Mouse (Mus musculus) mature B cell (primary cell): ENCODE measurements around the gene Stk39.

ENCODE experiments used
- in situ Hi-C: fragments of 300-500 bp; cut with MboI; formaldehyde crosslinking; loops from 2 replicates; pipeline ENCODE4 v1.14.3; 2019

The Stk39 gene

DNA sequence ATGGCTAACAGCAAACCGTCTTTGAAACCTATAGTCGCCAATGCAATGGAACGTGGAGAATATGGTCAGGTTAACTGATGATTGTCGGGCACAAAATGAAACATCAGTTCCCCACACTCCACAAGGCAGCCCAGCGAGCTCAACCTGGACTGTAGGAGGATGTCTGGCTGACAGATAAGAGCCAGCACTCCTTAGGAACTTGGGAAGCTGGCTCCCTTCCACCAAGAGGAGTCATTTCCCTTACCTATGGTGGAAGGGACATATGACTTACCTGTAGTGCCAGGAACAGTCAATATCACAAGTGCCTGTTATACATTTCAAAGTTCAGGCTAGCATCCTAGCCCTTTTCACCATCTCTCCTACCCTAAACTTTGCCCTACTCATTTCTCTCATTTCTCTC, 14.0 kb downstream of the Stk39 start:
- in situ Hi-C loops = no loop called here

DNA sequence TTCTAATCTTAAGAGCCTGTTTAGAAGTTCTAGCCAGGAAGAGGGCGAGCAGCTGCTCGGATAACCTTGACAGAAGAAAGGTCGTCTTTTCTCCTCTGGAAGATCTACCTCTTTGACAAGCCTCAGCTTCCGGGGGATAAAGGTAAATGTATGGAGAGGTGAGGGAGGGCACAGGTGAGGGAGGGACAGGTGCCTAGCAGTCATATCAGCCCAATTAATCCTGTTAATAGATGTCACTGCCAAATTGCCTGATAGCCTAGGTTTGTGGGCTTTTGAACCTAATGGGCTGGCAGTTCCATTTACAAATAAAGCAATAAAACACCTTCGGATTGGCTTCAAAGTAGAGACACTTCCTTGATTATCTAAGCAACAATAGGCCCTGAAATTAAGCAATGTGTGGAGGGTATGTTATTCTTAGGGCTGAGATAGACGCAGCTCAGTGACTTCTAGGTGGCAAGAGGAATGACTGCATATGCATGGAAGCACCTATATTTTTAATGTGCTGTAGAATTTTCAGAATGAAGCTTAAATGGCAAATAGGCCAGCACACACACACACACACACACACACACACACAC, 14.5 kb downstream of the Stk39 start:
- in situ Hi-C loops = no loop called here

DNA sequence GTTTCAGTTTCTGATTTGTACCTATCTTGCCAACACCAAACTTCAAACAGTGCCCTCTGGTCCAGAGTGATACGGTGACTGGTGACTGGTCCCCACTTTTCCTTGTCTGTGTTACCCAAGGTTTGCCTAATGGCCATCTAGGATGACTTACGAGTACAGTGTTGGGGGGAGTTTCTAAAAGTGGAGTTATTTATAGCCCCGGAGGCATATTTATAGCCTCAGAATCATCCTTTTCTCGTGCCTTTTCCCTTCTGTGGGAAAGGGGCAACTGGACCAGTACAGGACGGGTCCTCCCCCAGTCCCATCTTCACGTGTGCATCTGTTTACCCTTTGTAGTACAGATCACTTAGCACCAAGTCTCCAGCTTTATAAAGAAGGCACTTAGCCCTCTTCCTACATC, 15.2 kb downstream of the Stk39 start:
- in situ Hi-C loops = no loop called here

DNA sequence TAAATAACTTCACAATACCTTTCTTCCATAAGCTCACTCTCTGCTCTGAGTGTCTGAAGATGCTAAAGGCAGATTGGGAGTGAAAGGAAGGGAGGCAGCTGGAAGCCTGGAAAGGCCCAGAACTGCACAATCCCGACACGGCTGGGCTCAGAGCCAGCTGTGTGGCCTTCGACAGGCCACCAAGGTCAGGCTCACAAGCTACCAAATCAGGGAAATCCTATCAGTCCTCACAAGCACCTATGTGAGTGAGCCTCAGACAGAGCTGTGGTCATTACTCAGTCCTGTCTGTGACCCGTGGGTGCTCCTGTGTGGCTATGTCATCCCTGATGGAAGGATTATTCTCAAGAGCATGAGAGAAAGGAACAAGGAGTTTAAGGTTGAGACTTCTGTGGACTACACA, 19.7 kb downstream of the Stk39 start:
- in situ Hi-C loops = no loop called here

DNA sequence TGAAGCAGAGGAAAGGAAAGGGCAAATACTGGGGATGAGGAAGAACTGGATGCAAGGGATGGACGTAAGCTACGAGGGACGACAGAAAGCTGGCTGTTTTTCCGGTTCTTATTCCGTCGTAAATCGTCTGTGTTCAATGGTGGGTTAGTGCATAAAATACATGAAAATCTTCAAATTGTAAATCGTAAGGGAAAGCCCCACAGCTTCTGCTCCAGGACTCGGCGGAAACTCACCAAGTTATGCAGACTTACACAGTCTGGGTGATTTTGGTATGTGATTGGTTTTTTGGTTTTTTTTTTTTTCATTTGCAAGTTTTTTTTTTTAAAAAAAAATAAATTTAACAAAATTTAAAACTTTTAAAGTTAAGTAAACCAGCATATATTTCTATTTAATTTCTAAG, 24.0 kb downstream of the Stk39 start:
- in situ Hi-C loops = no loop called here

DNA sequence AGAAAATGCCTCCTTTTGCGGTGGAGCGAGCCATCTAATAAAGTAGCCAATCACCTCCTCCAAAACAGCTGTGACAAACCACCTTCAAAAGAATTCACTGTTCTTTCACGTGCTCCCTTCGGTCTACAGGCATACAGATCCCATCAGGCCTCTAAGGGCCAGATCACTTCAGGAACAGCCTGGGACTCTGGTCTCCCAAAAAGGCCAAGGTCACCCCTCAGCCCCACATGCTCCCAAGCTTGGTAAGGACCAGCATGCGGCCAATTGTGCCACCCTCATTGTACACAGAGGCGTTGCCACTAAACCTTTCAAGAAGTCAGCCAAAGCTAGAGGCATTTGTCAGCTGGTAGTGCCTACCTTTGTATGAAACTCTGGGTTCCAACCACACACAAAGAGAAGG, 28.9 kb downstream of the Stk39 start:
- in situ Hi-C loops = no loop called here

DNA sequence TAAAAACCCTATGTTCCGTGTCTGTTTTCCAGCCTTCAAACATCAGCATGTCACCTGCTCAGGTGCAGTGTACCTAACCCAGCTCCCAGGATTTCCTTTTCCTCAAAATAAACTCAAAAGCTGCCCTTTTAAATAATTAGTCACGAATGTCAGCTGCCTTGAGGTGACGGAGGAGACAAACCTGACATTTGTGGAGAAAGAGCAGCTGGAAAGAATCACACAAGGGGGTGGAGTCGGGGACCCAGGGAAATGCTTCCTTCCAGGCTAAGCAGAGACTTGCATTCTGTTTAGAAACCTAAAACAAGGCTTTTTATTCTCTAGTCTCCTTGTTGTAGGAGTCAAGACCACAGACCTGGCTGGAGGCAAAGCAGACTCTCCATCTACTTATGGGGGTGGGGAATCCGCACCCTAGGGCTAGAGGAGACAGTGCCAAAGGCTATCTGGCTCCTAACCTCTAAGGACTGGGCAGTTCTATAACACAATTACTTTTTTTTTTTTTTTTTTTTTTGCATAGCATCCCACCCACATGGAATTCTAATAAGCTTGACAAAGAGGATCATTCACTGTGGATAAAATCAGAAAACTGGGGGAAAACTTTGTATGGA, 29.9 kb downstream of the Stk39 start:
- in situ Hi-C loops = no loop called here

DNA sequence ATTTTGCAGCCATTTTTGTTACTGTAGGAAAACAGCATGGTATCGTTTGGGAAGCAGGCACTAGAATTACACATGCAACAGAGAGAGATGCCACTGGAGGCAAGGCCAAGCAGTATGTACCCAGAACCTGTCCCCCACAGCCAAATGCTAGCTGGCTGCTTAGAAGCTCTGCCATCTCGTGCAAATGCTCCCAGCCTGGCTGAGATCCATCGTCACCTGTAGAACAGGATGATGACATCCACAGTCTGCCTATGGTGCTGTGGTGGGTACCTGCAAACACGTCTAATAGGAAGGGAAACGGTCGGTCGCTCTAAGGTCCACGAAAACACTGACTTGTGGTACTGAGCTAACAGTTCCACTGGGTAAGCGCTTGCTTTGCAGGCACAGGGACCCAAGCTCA, 32.5 kb downstream of the Stk39 start:
- in situ Hi-C loops = no loop called here

DNA sequence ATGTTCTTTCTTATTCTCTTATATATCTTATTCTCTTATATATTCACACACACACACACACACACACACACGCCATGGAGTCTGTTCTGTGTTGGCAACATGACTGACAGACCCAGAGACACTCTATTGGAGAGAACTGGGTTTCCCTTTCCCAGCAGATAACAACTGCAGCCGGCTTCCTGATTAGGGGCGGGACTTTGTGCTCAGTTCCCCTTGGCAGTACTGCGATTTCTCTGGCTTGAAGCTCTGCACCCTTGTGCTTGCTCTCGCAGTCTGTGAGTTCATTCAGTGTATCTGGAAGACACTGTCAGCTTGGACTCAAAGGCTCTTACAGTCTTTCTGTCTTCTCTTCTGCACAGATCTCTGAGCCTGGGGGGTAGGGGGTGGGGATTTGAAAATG, 34.1 kb downstream of the Stk39 start:
- in situ Hi-C loops = no loop called here

DNA sequence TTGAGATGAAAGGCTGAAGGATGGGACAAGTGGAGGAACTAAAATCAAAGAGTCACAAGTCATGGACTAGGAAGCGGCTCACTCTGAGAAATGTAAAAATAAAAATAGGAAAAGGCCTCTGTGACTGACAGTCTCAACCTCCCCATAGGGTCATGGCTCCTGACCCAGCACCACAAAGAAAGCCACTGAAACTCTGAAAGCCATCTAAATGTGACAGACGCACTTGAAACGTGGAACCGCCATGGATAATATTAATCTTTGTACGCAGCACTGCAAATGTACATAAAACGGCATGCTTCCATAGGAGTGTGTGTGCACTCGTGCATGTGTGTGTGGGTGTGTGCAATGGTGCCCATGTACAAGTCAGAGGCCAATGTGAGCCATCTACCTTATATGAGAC, 34.9 kb downstream of the Stk39 start:
- in situ Hi-C loops = no loop called here

DNA sequence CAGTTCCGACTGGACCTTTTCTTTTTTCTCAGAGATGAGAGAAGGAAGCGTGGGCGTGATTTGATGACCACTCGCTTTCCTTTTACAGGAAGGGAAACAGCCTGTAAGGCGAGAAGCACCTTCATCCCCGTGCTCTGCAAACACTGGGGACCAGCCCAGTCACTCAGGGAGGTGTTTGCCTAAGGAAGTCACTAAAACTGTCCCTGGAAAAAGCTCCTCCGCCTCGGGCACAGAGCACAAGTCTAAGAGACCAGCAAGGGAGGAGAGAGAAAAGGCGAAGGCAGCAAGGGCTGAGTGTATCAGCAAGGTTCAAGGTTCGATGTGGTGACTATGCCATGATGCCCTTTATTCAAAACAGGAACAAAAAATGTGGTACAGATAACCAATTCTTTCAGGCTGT, 35.8 kb downstream of the Stk39 start:
- in situ Hi-C loops = no loop called here

DNA sequence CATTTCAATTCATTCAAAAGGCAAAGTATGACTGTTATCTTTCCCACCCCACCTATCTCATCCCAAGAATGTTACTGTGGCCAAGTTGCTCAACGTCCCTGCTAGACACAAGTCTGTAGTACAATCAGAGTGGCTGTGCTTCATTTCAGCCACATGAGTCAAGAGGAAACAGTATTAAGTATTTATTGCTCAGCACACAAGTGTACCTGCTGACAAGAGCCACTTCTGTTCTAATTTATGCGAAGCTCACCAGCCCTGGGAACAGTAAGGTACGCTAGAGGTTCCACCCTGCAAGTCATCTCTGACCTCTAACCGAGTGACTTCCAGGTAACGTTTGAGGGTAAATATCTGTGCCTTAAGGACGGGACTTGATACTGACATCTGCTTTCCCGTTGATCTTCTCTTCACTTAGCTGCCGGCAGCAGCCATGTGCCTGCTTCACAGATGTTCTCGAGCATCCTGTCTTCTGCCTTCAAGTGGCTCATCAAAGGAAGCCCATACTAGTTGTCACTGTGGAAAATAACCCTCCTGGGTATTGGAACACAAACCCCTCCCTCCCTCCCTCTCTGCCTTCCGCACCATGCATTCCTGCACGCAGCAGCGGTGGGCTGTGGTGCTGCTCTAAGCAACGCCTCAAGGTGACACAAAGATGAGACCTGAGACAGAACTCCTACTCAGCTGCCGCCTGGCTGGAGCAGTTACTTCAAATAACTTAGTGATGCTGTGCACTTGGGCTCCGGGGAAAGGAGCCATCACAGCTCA, 36.4 kb downstream of the Stk39 start:
- in situ Hi-C loops = no loop called here

DNA sequence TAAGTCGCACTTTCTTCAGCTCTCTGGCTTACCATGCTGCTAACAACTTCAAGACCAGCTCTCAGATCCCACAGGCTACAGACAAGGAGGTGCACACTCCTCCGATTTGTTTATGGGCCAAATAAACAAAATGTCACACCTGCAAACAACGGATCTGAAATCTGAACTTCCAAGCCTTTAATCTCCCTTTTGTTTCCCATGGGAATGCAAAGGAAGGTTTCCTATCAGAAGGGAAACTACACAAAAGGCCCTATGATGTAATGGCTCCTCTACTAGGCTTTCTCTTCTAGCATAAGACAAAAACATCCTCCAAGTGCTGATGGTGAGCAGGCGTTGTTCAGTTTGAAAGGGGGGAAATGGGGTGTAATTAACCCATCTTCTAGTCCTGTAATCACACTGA, 37.1 kb downstream of the Stk39 start:
- in situ Hi-C loops = no loop called here

DNA sequence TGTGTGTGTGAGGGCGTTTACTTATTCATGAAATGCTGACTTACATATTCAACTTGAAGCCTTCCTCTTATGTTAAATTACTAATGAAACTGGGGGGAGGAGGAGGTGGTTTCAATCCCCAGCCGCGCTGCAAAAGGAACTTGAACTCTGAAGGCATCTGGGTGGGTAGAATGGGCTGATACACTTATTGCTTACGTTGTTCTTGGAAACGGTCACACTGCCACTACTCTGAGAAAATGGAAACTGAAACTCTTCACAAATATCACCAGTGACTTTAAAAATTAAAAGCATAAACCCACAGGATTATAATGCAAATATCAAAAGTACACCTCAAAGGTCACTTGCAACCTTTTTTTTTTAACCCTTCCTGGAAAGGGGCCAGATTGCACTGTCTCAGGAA, 37.5 kb downstream of the Stk39 start:
- in situ Hi-C loops = no loop called here

DNA sequence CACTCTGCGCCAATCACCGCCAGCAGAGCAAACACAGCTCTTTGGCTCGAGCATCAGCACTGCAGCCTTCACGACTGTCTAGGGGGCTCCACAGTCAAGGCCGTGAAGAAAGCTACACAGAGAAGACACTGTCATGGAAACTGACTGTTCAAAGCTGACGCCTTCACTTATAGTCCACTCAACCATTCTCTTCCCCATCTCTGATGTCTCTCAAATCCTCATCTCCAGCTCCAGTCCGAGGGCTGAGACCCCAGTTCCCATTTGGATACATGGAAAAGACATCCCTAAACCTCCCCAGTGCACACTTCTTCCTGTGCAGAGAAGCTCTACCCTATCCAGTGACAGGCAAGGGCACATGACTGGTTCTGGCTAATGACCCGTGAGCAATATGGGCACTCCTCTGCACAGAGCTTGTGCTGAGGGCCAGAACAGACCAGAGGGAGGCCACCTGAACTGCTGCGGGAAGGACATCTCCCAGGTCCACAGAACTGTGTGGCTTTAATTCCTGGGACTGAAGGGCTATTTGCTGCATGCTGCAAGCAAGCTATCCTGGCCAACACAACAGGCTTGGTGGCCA, 38.2 kb downstream of the Stk39 start:
- in situ Hi-C loops = no loop called here

DNA sequence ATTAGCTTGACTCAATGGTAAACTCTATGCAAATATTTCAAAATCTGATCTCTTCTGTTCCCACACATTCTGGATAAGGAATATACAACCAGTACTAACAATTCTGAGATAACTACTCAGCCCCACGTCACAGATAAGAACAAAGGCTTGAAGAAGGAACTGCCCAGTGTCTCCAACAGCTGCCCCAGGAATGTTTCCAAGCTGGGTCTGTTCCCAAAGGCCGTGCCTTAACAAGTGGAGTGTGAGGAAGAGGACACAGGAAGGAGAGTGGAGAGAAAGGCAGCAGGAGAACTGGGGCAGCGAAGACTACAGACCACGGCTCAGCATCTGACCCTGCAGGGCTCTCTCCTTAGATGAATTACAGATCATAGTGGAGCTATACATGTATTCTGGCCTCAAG, 39.2 kb downstream of the Stk39 start:
- in situ Hi-C loops = no loop called here

DNA sequence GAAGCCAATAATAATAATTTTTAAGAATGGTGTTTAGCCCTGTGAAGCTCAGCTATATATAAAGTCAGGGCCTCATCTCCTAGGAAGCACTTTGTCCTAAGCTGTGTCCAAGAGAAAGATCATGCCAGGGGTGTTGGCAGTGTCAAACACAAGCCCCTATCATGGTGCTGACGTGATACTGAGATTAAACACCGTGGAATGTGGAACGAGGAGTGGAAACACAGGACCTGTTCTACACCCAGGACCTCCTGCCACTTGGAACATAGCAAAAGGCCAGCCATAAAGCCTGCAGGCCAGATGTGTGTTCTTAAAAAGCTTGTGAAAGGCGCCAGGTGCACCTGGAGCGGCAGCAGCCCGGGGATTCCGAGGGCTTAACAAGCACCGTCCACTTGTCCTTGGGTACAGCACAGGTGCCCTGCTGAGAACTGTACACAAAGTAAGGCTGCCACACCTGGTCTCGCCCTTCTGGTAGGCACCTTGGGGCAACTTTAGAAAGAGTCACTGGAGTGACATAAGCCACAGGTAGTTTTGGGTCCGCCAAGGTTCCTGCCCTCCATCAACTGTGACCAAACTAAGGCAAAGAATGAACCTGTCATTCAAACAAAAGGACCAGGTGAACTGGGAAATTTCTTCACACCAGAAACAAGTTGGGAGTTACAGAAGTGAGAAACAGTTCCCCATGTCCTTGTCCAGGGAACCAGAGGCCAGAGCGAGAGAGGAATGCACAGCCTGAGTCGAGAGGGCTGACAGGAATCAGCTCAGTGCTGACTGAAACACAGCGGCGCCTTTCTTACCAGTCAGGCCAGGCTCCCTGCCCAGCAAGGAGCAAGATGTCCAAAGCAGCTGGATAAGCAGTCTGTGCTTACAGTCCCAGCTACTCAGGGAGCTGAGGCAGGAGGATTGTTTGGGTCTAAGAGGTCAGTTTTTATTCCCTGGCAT, 40.8 kb downstream of the Stk39 start:
- in situ Hi-C loops = no loop called here

DNA sequence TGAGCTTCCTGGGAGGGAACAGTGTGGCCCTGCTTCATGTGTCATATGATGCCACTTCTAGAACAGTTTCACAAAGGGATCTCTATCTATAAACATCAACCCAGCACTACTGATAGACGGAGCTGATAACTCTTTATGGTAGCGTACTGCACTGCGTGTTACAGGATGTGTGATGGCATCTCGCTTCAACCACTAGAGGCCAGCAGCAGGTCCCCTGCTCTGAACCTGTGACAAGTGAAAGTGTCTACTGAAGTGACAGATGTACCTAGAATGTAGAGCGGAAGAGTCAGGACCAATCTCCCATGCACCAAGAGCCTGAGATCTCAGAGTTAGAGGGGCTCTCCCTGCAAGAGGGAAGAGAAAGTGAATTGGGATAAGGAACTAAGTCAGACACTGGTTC, 41.6 kb downstream of the Stk39 start:
- in situ Hi-C loops = no loop called here

DNA sequence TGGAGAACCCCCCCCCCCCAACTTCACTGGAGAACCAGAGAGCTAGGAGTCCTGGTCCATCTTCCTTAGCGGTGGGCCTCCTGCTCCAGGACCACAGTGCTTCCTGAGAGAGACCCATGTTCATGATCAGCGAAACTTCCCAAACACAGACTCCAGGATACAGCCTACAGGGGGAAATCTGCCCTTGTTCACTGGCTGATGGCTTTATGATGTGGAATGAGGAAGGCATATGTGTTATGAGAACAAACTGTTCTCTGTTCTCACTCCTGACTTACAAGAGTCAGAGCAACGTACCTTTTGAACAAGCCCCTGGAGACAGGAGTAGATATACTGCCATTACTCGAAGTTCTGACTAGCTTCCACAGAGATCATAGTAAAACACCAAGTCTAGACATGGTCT, 42.6 kb downstream of the Stk39 start:
- in situ Hi-C loops = no loop called here

DNA sequence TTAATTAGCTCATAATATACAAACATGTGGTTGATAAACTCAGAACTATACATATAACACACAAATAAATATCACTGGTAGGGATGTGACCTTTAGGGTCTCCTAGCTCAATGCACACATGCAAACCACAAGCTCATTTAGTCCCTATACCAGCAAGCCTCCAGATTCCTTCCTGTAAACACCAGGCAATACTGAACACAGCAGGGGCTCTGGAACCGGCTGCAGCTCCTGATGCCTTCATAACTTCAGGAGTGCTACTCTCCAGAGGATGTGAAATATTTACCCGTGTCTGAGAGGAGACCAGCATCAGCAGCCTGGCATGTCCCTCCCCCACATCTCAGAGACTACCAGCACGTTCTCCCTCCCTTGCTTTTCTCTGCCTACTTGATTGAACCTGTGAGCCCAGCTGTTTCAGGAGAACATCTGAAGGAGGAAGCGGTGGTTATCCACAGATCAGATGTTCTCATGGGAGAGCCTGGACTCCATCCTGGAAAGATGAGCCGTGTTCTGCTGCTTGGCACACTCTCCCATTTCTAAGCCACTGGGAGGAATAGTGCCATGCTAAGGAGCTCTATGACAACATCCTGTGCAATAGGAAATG, 45.0 kb downstream of the Stk39 start:
- in situ Hi-C loops = no loop called here

DNA sequence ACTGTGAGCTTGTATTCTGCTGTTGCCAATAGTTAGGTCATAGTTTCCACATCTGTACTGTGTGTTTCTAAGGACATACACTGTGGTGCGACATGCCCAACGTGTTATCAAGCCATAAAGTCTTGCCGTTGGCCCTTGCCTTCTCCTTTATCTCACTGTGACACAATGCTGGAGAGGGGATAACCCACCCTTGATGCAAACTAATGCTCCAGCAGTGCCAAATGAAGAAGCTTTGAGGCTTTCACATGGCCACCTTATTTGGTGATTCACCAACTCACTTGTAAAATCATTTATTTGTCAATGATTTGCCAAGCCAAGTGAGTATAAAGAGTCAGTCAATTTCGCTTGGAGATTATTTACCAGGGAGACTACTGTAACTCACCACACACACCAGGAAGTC, 46.0 kb downstream of the Stk39 start:
- in situ Hi-C loops = no loop called here

DNA sequence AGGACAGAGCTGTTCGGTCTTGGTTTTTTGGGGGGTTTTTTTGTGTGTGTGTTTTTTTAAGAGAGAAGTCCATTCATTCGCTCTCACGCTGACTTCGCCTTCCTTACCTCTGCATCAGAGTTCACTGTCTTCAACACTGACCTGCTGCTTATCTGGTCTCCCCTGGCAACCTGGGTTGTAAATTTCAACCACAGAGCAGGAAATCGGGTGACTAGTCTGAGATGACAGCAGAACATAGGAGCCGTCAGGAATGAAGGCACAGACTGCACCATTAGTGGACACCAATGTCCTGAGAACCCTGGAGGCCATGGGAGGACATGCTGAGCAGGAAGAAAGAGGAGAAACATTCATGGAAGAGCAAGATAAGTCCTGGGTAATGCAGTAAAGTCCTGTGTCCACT, 51.1 kb downstream of the Stk39 start:
- in situ Hi-C loops = no loop called here
